Mouse (Mus musculus) T-helper 2 cell (primary cell): ENCODE measurements at regions not wholly inside any gene's neighbourhood (a gene's known extent, or its start where the extent isn't known, plus 50 kb on each side); places are given as distances from the start of the nearest gene placed in this dataset.
"Not testable (repeated sequence)": the region's sequence is repeated elsewhere in the genome, so short reads cannot be mapped to it uniquely, and the experiment has no call there.

Experiments
- in situ Hi-C: fragments of 300-600 bp; cut with MboI, MseI; formaldehyde crosslinking; loops from one replicate; pipeline ENCODE4 v1.15.1; 2025; ENCODE audit warnings: high pct_unique_total_duplicates

DNA sequence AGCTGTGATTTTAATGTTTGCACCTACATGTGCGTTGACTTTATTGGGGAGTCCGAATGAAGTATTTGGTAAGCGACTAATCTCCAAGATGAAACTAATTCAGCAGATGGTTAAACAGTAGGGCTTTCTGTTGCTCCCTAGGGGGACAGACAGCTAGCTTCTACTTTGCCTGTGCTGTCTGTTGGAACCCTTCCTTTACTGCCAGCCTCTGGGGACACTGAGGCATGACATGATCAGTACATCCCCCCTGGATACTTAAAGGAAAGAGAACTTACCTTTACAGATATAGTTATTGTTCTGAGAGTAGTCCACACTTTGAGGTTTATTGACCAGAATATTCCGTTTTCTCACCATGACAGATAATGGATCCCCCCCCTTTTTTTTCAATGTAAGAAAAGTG, 289.8 kb upstream of the Ift57 start:
- in situ Hi-C loops: no loop called here

DNA sequence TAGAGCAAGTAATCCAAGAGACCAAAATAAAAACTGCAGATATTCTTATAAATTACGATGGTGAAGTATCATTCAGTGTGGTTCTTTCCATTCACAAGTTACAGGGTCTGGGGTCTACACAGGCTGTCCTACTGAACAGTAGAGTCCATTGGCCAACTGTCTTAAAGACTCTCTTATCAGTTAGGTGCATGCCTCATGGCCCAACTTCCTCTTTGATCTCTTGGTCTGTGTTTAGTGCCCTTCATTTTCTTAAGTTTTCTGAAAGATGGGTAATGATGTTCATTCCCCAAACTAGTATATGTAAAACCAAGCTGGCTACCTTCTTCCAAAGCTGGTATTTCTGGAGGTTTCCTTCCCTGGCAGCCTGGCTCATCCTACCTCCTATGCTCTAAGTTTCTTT, 268.7 kb upstream of the Ift57 start:
- in situ Hi-C loops: loop anchor here (25.0 kb wide), 1 partner anchor 268 kb away; no protein-coding TSS in a partner anchor

GRCm38 (mm10) chr16:49431902-49432301, 267.1 kb upstream of the Ift57 start:
- in situ Hi-C loops: loop anchor here (25.0 kb wide), 1 partner anchor 270 kb away; no protein-coding TSS in a partner anchor

DNA sequence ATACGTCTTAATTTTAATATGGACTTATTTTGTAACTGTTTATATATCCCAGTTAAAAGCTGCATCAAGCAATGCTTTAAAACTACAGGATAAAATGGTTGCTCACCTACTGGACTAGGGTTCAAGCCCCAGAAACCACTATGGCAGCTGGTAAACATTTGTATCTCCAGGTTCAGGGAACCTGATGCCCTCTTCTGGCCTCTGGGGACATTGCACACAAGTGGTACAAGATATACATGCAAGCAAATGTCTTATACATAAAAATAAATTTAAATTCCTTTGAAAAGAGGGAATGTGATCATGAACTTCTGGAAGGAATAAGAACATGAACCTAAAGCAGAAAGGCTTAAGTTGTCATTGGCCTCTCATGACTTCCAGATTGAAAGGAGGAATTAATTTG, 257.8 kb upstream of the Ift57 start:
- in situ Hi-C loops: loop anchor here (25.0 kb wide), 1 partner anchor 279 kb away; no protein-coding TSS in a partner anchor

DNA sequence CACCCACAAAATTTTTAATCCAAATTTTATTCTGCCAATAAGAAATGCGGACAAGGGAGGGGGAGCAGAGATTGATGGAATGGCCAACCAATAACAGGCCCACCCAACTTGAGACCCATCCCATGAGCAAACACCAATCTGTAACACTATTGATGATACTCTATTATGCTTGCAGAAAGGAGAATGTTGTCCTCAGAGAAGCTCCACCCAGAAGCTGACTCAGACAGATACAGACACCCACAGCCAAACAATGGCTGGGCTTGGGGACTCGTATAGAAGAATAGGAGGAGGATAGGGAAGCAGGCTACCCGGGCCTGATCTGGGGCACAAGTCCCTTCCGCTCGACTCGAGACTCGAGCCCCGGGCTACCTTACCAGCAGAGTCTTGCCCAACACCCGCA, 251.7 kb upstream of the Ift57 start:
- in situ Hi-C loops: loop anchor here (25.0 kb wide), 1 partner anchor 285 kb away; no protein-coding TSS in a partner anchor

GRCm38 (mm10) chr16:49493881-49494280, 205.2 kb upstream of the Ift57 start:
- in situ Hi-C loops: loop anchor here (10.0 kb wide), 1 partner anchor 391 kb away; no protein-coding TSS in a partner anchor

DNA sequence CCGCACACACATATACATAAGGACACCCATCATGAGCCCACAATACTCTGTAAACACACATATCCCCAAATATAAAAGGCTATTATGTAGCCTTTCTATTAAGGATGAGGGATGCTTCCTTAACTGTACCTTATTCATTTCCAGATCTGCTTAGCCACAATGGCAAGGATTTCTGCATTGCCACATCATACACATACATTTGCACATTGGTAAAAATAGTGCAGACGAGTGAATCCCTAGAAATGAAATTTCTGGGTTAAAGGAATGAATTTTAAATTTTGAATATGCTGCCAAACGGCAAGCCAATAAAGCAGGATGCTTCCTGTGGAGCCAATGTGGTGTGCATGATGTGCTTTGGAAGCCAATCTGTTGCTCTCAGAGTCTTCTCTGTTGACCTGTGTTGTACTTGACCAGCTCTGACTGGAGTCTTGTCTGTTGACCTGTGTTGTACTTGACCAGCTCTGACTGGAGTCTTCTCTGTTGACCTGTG, 201.5 kb upstream of the Ift57 start:
- in situ Hi-C loops: loop anchor here (10.0 kb wide), 1 partner anchor 387 kb away; no protein-coding TSS in a partner anchor

GRCm38 (mm10) chr16:49500818-49501217, 198.2 kb upstream of the Ift57 start:
- in situ Hi-C loops: loop anchor here (25.0 kb wide), 2 partner anchors 261 to 1236 kb away; no protein-coding TSS in a partner anchor

DNA sequence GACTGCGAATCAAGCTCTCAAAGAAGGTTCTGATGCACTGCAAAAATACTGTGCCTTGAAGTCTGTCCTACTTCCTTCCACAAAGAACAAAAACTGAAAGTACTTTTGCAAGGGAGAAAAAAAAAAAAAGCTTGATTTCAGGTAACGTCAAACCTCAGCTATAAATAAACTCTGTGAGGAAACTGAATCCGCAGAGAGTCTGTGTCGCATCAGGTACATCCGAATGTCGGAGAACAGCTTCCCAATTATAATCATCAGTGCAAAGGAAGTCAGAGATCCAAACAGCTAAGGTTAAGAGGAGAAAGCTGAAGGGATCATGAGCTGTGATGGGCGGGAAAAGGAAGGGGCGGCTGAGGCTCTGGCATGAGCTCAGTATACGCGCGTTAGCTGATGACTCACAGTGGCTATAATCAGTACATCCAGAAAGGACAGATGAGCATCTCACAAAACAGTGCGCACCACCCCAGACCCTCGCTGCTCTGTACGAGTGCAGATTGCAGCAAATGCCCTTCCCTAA, 195.1 kb upstream of the Ift57 start:
- in situ Hi-C loops: loop anchor here (25.0 kb wide), 2 partner anchors 258 to 1233 kb away; no protein-coding TSS in a partner anchor

DNA sequence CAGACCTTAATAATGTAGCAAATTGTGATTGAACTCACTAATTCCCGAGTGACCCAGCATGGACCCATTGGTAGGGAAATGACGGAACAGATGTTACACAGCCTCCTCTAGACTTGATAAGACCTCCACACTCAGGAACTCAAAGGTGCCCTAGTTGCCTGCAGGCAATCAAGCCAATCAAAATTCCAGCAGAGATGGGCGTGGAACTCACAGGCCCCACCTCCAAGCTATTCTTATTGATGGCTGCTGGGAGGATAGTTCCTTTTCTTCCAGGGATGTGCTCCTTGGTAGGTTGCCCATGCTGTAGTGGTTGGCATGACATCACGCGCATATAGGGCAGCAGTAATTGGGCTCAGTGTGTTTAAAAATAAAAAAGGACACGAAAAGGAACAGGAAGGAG, 194.4 kb upstream of the Ift57 start:
- in situ Hi-C loops: loop anchor here (25.0 kb wide), 2 partner anchors 258 to 1233 kb away; no protein-coding TSS in a partner anchor

DNA sequence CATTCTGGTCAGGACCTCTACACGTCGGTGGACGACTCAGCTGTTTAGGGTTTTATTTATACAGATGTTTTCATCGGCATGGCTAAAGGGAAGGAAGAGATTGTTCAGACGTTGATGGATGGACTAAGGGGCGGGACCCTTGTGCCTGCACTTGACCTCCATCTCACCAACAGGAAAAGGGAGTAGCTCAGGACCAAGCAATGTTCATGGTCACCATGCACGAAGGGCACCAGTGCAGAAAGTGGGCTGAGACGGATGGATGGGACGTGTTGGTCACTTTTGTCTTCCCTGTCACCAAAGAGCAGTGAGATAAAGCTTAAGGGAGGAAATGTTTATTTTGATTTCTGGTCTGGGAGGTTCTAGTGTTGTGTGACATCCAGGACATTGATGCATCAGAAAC, 193.8 kb upstream of the Ift57 start:
- in situ Hi-C loops: loop anchor here (25.0 kb wide), 2 partner anchors 257 to 1232 kb away; no protein-coding TSS in a partner anchor

DNA sequence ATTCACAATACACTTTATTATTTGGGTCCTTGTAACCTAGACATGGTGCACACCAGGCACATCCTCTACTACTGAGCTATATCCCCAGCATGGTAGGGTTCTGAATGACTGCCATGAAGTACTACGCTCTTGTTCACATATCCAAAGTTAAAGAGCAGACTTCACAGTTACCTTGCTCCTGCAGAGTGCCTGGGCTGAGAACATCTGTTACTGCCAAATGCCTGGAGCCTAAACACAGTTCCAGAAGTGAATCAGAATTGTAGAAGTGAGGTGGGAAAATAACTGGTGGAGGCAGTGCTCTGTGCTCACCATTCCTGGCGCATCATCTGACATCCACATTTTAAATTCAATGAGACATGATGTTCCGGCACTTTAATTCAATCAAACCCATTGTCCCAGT, 180.2 kb upstream of the Ift57 start:
- in situ Hi-C loops: loop anchor here (25.0 kb wide), 2 partner anchors 243 to 1218 kb away; no protein-coding TSS in a partner anchor

DNA sequence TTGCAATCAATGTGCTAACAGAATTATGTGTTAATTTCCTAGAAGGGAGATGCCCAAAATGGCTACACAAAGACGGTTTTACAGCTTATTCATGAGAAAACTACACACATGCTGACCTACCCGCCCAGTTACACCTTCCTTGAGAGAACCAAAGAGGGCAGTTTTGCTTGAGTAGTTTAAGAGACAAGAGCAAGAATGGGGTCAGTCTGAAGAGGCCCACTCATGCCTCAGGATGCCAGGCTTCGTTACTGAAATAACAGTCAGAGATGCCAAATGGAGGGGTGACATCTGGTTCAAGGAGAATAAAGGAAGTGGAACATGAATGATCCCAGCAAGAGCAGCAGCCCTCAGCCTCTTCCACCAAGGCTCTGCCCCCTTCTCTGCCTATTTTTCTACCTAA, 178.6 kb upstream of the Ift57 start:
- in situ Hi-C loops: loop anchor here (25.0 kb wide), 2 partner anchors 242 to 1217 kb away; no protein-coding TSS in a partner anchor

- in situ Hi-C loops: loop anchor here (25.0 kb wide), 2 partner anchors 241 to 1216 kb away; no protein-coding TSS in a partner anchor
Observed at GRCm38 (mm10) chr16:49521685-49522084, 177.3 kb upstream of the Ift57 start.

- in situ Hi-C loops: loop anchor here (25.0 kb wide), 2 partner anchors 240 to 1215 kb away; no protein-coding TSS in a partner anchor
Observed at GRCm38 (mm10) chr16:49522576-49522975, 176.5 kb upstream of the Ift57 start.

DNA sequence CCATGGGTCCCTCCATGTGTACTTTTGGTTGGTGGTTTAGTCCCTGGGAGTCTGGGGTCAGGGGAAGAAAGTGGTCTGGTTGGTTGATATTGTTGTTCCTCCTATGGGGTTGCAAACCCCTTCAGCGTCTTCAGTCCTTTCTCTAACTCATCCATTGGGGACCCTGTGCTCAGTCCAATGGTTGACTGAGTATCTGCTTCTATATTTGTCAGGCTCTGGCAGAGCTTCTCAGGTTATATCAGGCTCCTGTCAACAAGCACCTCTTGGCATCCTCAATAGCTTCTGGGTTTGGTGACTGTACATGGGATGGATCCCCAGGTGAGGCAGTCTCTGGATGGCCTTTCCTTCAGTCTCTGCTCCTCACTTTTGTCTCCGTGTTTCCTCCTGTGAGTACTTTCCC, 170.4 kb upstream of the Ift57 start:
- in situ Hi-C loops: not testable (repeated sequence)

GRCm38 (mm10) chr16:49529060-49529459, 170.0 kb upstream of the Ift57 start:
- in situ Hi-C loops: no loop called here

GRCm38 (mm10) chr16:49530051-49530450, 169.0 kb upstream of the Ift57 start:
- in situ Hi-C loops: no loop called here

DNA sequence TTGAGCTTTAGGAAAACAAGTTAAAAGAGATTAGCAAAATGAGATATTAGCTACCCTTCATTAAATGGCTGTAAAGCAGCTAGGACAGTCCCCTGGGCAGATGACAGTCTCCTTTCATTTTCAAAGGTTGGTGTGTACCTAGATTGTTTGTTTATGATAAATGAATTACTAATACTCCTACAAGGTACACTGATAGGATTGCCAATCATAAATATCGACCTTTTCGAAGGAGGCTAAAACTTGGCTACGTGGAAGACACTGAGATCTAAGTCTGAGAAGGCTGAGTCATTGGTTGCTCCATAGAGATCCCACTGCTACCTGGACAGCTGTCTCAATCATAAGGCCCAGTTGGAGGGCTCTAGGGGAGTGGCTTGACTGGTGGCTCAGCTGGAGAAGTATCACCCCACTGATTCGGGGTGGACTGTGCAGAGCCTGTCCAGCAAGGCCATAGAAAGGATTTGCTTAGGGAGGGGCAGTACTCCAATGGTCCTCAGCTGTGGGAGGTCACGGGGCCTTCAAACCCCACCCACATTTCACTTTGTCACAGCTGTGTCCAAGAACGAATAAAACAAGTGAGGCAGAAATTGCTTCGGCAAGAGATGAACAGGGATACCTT, 166.9 kb upstream of the Ift57 start:
- in situ Hi-C loops: no loop called here

GRCm38 (mm10) chr16:49533498-49533998, 165.5 kb upstream of the Ift57 start:
- in situ Hi-C loops: no loop called here

- in situ Hi-C loops: no loop called here
Observed at GRCm38 (mm10) chr16:49550231-49550630, 148.8 kb upstream of the Ift57 start.

- in situ Hi-C loops: no loop called here
Observed at GRCm38 (mm10) chr16:49570031-49570430, 129.0 kb upstream of the Ift57 start.
